Mouse (Mus musculus) C2C12 (cell line): Measurements from ENCODE around the gene Ptpn7. TPM values are rescaled to one million over a fixed set of nuclear protein-coding genes. Genes with fewer than 3 reads are reported as not detected.

Source experiments
- H3K27me3 ChIP-seq: one replicate; pipeline ENCODE4 v1.6.1; 2011; ENCODE audit not compliant: control insufficient read depth, insufficient read depth, insufficient read length
- H3K36me3 ChIP-seq: one replicate; pipeline ENCODE4 v1.6.1; 2011; ENCODE audit not compliant: control insufficient read depth, insufficient read depth
- H3K4me3 ChIP-seq: one replicate; pipeline ENCODE4 v1.5.1; 2011; ENCODE audit warnings: mild to moderate bottlenecking, control low read depth; ENCODE audit not compliant: poor library complexity, insufficient read depth, severe bottlenecking
- H3K79me2 ChIP-seq: one replicate; pipeline ENCODE4 v1.6.1; 2011; ENCODE audit not compliant: control insufficient read depth, insufficient read depth
- H3K79me3 ChIP-seq: one replicate; pipeline ENCODE4 v1.6.1; 2011; ENCODE audit warnings: low read depth, control low read depth
- H3ac ChIP-seq: one replicate; pipeline ENCODE3; 2011; ENCODE audit warnings: low read depth; ENCODE audit not compliant: control insufficient read depth, insufficient read length
- CEBPB ChIP-seq: IDR thresholded peaks from one replicate; pipeline ENCODE4 v1.6.1; 2011; ENCODE audit warnings: low read depth, mild to moderate bottlenecking, control low read depth, moderate library complexity
- CTCF ChIP-seq: IDR thresholded peaks from one replicate; pipeline ENCODE4 v1.5.1; 2011; ENCODE audit not compliant: control insufficient read depth, insufficient read depth, insufficient read length
- FOSL1 ChIP-seq: IDR thresholded peaks from one replicate; pipeline ENCODE4 v1.8.0; 2011; ENCODE audit warnings: mild to moderate bottlenecking, low read length; ENCODE audit not compliant: poor library complexity, insufficient read depth, severe bottlenecking
- MAX ChIP-seq: IDR thresholded peaks from one replicate; pipeline ENCODE4 v1.6.1; 2011; ENCODE audit warnings: mild to moderate bottlenecking, control low read depth
- MYOD1 ChIP-seq: IDR thresholded peaks from one replicate; pipeline ENCODE4 v1.6.1; 2011; ENCODE audit warnings: low read depth; ENCODE audit not compliant: control insufficient read depth, insufficient read length
- MYOG ChIP-seq: IDR thresholded peaks from one replicate; pipeline ENCODE4 v1.6.1; 2011; ENCODE audit not compliant: control insufficient read depth, insufficient read length; ENCODE audit errors: extremely low read depth
- USF1 ChIP-seq: IDR thresholded peaks from one replicate; pipeline ENCODE4 v1.6.1; 2011; ENCODE audit warnings: low read depth, mild to moderate bottlenecking, control low read depth, moderate library complexity
- long read RNA-seq, 2 experiments: library from polyadenylated mRNA; unstranded; transcript quantifications; one replicate each; pipeline ENCODE4 v2.0.0; 2019 to 2020
- polyA plus RNA-seq: library from polyadenylated mRNA; unstranded; fragments of >200 nt; fragmentation: generic; extraction: Trizol; gene quantifications from one replicate; pipeline ENCODE4 v1.2.1, GENCODE M21; 2012; ENCODE audit warnings: missing spikeins

The Ptpn7 gene
- polyA plus RNA-seq, result 0.80 TPM
- long read RNA-seq, experiment 1, result 0 reads
- long read RNA-seq, experiment 2, partial matches to known transcripts, result 0 of 5 reads
- long read RNA-seq, experiment 2, other reads (novel, unspliced or antisense), result 1 of 5 reads

GRCm38 (mm10) chr1:135132473-135132872, at the start of gene Ptpn7:
Gene Ptpn7, plus strand, starts transcription at chr1:135132700.
- peak; percentile 89 for TF ChIP-seq CTCF
- no peak for TF ChIP-seq MAX
- no peak for TF ChIP-seq FOSL1
- TF ChIP-seq MYOG, result no peak
- no peak for TF ChIP-seq USF1
- TF ChIP-seq CEBPB, result no peak
- no peaks in the 10 kb centered on the region for H3K79me2 ChIP-seq
- H3K27me3 ChIP-seq, result no peaks in the 10 kb centered on the region
- no peak within 1 kb of the TSS for H3ac ChIP-seq
- H3K79me3 ChIP-seq, result no peaks in the 10 kb centered on the region
- no peak within 1 kb of the TSS for H3K4me3 ChIP-seq
- no peaks in the 10 kb centered on the region for H3K36me3 ChIP-seq

DNA sequence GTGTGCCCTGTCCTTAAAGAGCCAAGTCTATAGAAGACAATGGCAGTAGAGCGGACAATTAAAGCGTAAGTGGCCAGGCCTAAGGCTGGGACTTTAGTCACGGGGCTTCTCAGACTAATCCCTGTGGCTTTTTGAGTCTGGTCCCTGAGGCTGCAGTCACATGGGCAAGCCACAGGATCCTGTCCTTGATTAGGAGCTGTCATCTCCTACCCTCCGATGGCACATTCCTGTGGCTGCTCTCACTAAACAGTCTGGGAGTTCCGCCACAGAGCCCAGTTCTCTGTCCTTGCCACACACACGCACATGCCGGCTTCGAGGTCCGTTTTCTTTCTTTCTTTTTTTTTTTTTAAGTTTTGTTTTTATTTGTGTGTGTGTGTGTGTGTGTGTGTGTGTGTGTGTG, 49.0 kb upstream of the Ptpn7 start:
- H3K27me3 ChIP-seq, result no peaks in the 10 kb centered on the region

DNA sequence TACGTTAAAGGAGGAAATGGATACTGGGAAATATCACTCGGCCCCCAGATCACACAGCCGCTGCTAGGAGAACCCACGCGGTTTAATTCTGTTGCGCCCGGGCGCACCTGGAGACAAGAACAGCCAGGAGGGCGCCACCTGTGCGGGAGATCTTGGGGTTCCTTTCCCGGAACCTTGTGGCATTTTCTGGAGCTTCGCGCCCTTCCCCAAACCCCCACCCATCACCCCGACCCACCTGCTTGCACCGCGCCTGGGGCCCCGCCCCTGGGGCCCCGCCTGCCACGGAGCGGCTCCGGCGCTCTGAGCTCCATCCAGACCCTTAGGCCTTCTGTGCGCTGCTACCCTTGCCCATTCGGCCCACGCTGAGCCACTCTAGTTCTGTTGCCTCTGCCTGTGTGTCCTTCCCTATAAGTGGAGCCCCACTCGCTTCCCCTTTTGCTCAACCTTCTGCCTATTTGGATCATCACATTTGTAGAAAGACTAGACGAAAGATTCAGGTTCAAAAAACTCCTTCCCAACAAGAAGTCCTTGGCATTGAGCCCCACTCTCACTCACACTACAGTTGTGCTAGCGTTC, 47.1 kb upstream of the Ptpn7 start:
- H3K4me3 ChIP-seq, result no peak overlapping the region
- no peaks in the 10 kb centered on the region for H3K27me3 ChIP-seq
- no peaks in the 10 kb centered on the region for H3K36me3 ChIP-seq
- TF ChIP-seq MAX, result no peak
- TF ChIP-seq MYOD1, result no peak
- no peak for TF ChIP-seq CEBPB
- TF ChIP-seq USF1, result no peak
- TF ChIP-seq CTCF, result no peak
- H3K79me2 ChIP-seq, result peaks cover 49% of the 10 kb centered on the region
- H3K79me3 ChIP-seq, result peaks cover 5% of the 10 kb centered on the region
- H3ac ChIP-seq, result no peak overlapping the region

More for the DNA sequence above, 49.0 kb upstream of the Ptpn7 start:
- peaks cover 44% of the 10 kb centered on the region for H3K79me2 ChIP-seq
- no peaks in the 10 kb centered on the region for H3K36me3 ChIP-seq
- peaks cover 5% of the 10 kb centered on the region for H3K79me3 ChIP-seq
- TF ChIP-seq USF1 (peak; percentile 92), CTCF (no peak), CEBPB (no peak), FOSL1 (peak; percentile 35), MAX (peak; percentile 71), MYOD1 (peak; percentile 9), MYOG (no peak)
- no peak overlapping the region for H3K4me3 ChIP-seq
- no peak overlapping the region for H3ac ChIP-seq

DNA sequence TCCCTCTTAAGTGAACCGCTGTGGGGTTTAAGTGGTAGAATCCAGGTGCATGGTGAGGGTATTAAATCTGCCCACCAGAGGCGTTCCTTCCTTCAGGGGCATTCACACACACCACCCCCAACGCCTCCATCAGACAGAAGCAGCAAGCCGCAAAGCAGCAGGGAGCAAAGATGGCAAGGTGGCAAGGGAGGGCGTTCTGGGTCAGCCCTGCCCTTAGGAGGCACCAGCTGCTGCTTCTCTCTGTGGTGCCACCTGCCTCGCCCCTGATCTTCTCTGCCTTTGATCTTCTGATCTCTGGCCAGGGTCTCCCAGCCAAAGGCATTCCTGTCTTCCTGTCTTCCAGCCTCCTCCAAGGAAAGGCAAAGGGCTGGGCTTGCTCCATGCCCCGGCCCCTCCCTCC, 46.5 kb upstream of the Ptpn7 start:
- Histone ChIP-seq H3K79me2 (peaks cover 42% of the 10 kb centered on the region), H3ac (no peak overlapping the region), H3K79me3 (peaks cover 3% of the 10 kb centered on the region), H3K27me3 (no peaks in the 10 kb centered on the region), H3K36me3 (no peaks in the 10 kb centered on the region), H3K4me3 (no peak overlapping the region)
- TF ChIP-seq MAX (no peak), USF1 (no peak), MYOG (no peak), FOSL1 (no peak), CEBPB (no peak), MYOD1 (no peak), CTCF (no peak)

DNA sequence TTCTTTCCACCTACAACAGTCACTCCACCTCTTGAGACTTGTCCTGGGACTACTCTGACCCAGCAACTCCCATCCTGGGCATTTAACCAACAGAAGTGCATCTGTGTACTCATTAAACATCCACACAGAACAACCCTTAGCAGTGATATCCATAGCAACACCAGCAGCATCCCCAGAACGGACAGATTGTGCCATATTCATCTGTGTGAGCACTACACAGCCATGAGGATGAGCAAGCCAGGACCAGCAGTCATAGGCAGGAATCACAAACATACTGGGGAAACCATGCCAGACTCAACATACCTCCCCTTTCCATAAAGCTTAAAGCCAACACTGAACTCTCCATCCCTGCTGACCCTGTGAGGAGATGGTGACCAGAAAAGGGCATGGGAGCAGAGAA, 45.1 kb upstream of the Ptpn7 start:
- Histone ChIP-seq H3K79me2 (peaks cover 41% of the 10 kb centered on the region), H3K27me3 (no peaks in the 10 kb centered on the region), H3K36me3 (no peaks in the 10 kb centered on the region), H3ac (no peak overlapping the region), H3K4me3 (no peak overlapping the region), H3K79me3 (peaks cover 3% of the 10 kb centered on the region)
- no peak for TF ChIP-seq CEBPB
- no peak for TF ChIP-seq MYOD1

GRCm38 (mm10) chr1:135089626-135090025, 42.9 kb upstream of the Ptpn7 start:
- no peaks in the 10 kb centered on the region for H3K36me3 ChIP-seq
- no peak overlapping the region for H3K4me3 ChIP-seq
- H3K79me2 ChIP-seq, result peaks cover 42% of the 10 kb centered on the region
- no peak overlapping the region for H3ac ChIP-seq
- peaks cover 4% of the 10 kb centered on the region for H3K79me3 ChIP-seq
- TF ChIP-seq MYOD1, result peak; percentile 20
- no peak for TF ChIP-seq CEBPB
- H3K27me3 ChIP-seq, result no peaks in the 10 kb centered on the region
